24 mouse cellular contexts compared by ENCODE assay signal in genomic region chr10:23115321-23115720, GRCm38 (mm10).
DNase-seq lines count a peak whose midpoint lies in the region; ATAC-seq and TF ChIP-seq lines count a peak whose summit lies in the region.
"Had no signal": no experiment of that assay in that cellular context is flagged by ENCODE, and none has a peak within 500 bp of the region (broad histone marks: within the 10 kb centered on the region; RNA-seq: fewer than 3 reads in every experiment).

No protein-coding gene starts in this region.

- peak; percentile 48 to 75; a peak in 3 of 4 replicates for TF ChIP-seq EP300 in MEL (IDR thresholded peaks at IDR 0.05; ENCODE audit: low read depth in 1 of 2, low read length in 2 of 2)

- TF ChIP-seq CTCF in MEL (IDR thresholded peaks at IDR 0.05 in 2 of 3, conservative IDR thresholded peaks at IDR 0.05 in 1 of 3; ENCODE audit: control insufficient read depth in 1 of 3, insufficient read depth in 1 of 3, low read depth in 2 of 3, low read length in 3 of 3, poor library complexity in 1 of 3, severe bottlenecking in 1 of 3), result peak in 1 of 3 experiments; percentile 31; a peak in 1 of 6 replicates

- H3K27me3 ChIP-seq in liver, embryonic 13.5 days, result no peaks in the 10 kb centered on the region
- no peaks in the 10 kb centered on the region for H3K27me3 ChIP-seq in liver, embryonic 11.5 days (replicated peaks; ENCODE audit: control insufficient read depth, insufficient read depth, low read length)
- H3K27me3 ChIP-seq in MEL (ENCODE audit: control insufficient read depth in 1 of 2, insufficient read depth in 2 of 2, low read length in 2 of 2), result no peaks in the 10 kb centered on the region; a peak in 1 of 4 replicates
- no peaks in the 10 kb centered on the region for H3K27me3 ChIP-seq in kidney, embryonic 14.5 days (ENCODE audit: control insufficient read depth, insufficient read depth, low read length)
- H3K27me3 ChIP-seq: embryonic facial prominence, embryonic 12.5 days; forebrain, embryonic 12.5 days; limb, embryonic 15.5 days; midbrain, embryonic 13.5 days; neural tube, embryonic 12.5 days had no signal

- no peaks in the 10 kb centered on the region for H3K79me2 ChIP-seq in MEL (ENCODE audit: control insufficient read depth, insufficient read depth, low read length, poor library complexity)

- no peak overlapping the region for H3K27ac ChIP-seq in liver, embryonic 13.5 days
- H3K27ac ChIP-seq in liver, embryonic 11.5 days (ENCODE audit: low read depth, low read length), result no peak overlapping the region
- H3K27ac ChIP-seq in MEL (ENCODE audit: control insufficient read depth, low read depth, low read length), result peak overlapping the region; percentile 86
- H3K27ac ChIP-seq in kidney, embryonic 14.5 days (ENCODE audit: low read depth, low read length), result no peak overlapping the region
- H3K27ac ChIP-seq: embryonic facial prominence, embryonic 12.5 days; forebrain, embryonic 12.5 days; hindbrain, embryonic 10.5 days; hindbrain, postnatal 0 days; limb, embryonic 15.5 days; midbrain, embryonic 13.5 days; neural tube, embryonic 12.5 days had no signal

- TF ChIP-seq POLR2A in MEL (IDR thresholded peaks at IDR 0.05; ENCODE audit: control insufficient read depth in 1 of 2, insufficient read depth in 1 of 2, low read depth in 1 of 2, low read length in 2 of 2, poor library complexity in 1 of 2), result peak in 1 of 2 experiments; percentile 36; a peak in 2 of 4 replicates

- WGBS in liver, embryonic 13.5 days (ENCODE audit: insufficient replicate concordance), result 29% methylated on average over 3 of the region's 3 CpGs
- 50% methylated on average over 3 of the region's 3 CpGs for WGBS in liver, embryonic 11.5 days
- WGBS in kidney, embryonic 14.5 days, result 81% methylated on average over 3 of the region's 3 CpGs

- H3K36me3 ChIP-seq in liver, embryonic 13.5 days, result no peaks in the 10 kb centered on the region
- H3K36me3 ChIP-seq in liver, embryonic 11.5 days (ENCODE audit: control insufficient read depth, insufficient read depth, low read length), result no peaks in the 10 kb centered on the region
- no peaks in the 10 kb centered on the region for H3K36me3 ChIP-seq in MEL (ENCODE audit: control insufficient read depth in 1 of 2, insufficient read depth in 2 of 2, low read length in 2 of 2)
- peaks cover 5% of the 10 kb centered on the region; the same call in 1 of the 2 replicates for H3K36me3 ChIP-seq in kidney, embryonic 14.5 days (ENCODE audit: control insufficient read depth, insufficient read depth, low read length)
- H3K36me3 ChIP-seq: embryonic facial prominence, embryonic 12.5 days; forebrain, embryonic 12.5 days; hindbrain, embryonic 10.5 days; limb, embryonic 15.5 days; midbrain, embryonic 13.5 days; neural tube, embryonic 12.5 days had no signal

- peak; percentile 36 for TF ChIP-seq RAD21 in MEL (IDR thresholded peaks at IDR 0.05; ENCODE audit: low read depth, low read length)

- DNase-seq in liver, embryonic 13.5 days, result no peak
- no peak for DNase-seq in liver, embryonic 11.5 days (ENCODE audit: low spot score)
- DNase-seq in MEL (ENCODE audit: low read depth, low spot score) (peak; percentile 85), NIH3T3 (ENCODE audit: low read depth) (peak; percentile 19)
- peak; percentile 24 for DNase-seq in retina, embryonic 14.5 days (ENCODE audit: low spot score)
- DNase-seq: adrenal gland, adult 2 months; cerebellum, adult 2 months; cerebellum, postnatal 25 days; gastrocnemius, postnatal 10 days; heart, adult 11 months; kidney, adult 11 months; left cerebral cortex, postnatal 4 days; lung, postnatal 14 days; thymus, postnatal 36 days had no signal

- no peaks in the 10 kb centered on the region for H3K4me1 ChIP-seq in liver, embryonic 13.5 days (replicated peaks)
- no peaks in the 10 kb centered on the region for H3K4me1 ChIP-seq in liver, embryonic 11.5 days (replicated peaks; ENCODE audit: control insufficient read depth, insufficient read depth, low read length)
- H3K4me1 ChIP-seq in MEL (ENCODE audit: control insufficient read depth in 1 of 2, insufficient read depth in 2 of 2, low read length in 2 of 2), result peaks cover 0 to 2% of the 10 kb centered on the region in 2 experiments; a peak in 3 of 4 replicates
- H3K4me1 ChIP-seq in kidney, embryonic 14.5 days (ENCODE audit: control insufficient read depth, insufficient read depth, low read length), result no peaks in the 10 kb centered on the region
- H3K4me1 ChIP-seq: forebrain, embryonic 12.5 days; hindbrain, embryonic 10.5 days; limb, embryonic 15.5 days; midbrain, embryonic 13.5 days; neural tube, embryonic 12.5 days had no signal

- peak; percentile 60; the same call in 1 of the 2 replicates for ATAC-seq in liver, embryonic 13.5 days (ENCODE audit: low read depth)
- no peak for ATAC-seq in liver, embryonic 11.5 days (replicated peaks; ENCODE audit: low FRiP score)
- no peak for ATAC-seq in granulocyte monocyte progenitor cell, adult 5-6 weeks (replicated peaks; ENCODE audit: poor library complexity, severe bottlenecking)
- no peak for ATAC-seq in kidney, embryonic 14.5 days (ENCODE audit: low FRiP score, low TSS enrichment)
- ATAC-seq: hindbrain, postnatal 0 days; midbrain, embryonic 13.5 days had no signal

- no peak overlapping the region for H3K4me2 ChIP-seq in liver, embryonic 13.5 days
- no peak overlapping the region for H3K4me2 ChIP-seq in liver, embryonic 11.5 days
- no peak overlapping the region for H3K4me2 ChIP-seq in kidney, embryonic 14.5 days (replicated peaks; ENCODE audit: low read depth, low read length)
- H3K4me2 ChIP-seq: embryonic facial prominence, embryonic 12.5 days; forebrain, embryonic 12.5 days; heart, embryonic 11.5 days; limb, embryonic 15.5 days; midbrain, embryonic 13.5 days; neural tube, embryonic 12.5 days had no signal

- no peak overlapping the region for H3K4me3 ChIP-seq in liver, embryonic 13.5 days (replicated peaks)
- H3K4me3 ChIP-seq in liver, embryonic 11.5 days (ENCODE audit: low read depth, low read length), result no peak overlapping the region
- H3K4me3 ChIP-seq in MEL (ENCODE audit: control insufficient read depth in 1 of 2, insufficient read depth in 1 of 2, low read depth in 2 of 2, low read length in 2 of 2), result peak overlapping the region; percentile 47 to 67
- H3K4me3 ChIP-seq in kidney, embryonic 14.5 days (ENCODE audit: low read length), result no peak overlapping the region
- H3K4me3 ChIP-seq: embryonic facial prominence, embryonic 12.5 days; forebrain, embryonic 12.5 days; hindbrain, embryonic 10.5 days; limb, embryonic 15.5 days; midbrain, embryonic 13.5 days; neural tube, embryonic 12.5 days had no signal

- H3K9ac ChIP-seq in liver, embryonic 13.5 days, result no peak overlapping the region
- H3K9ac ChIP-seq in liver, embryonic 11.5 days (ENCODE audit: low read depth, low read length), result no peak overlapping the region
- peak overlapping the region; percentile 71 for H3K9ac ChIP-seq in MEL (ENCODE audit: control insufficient read depth, low read depth, low read length, poor library complexity, severe bottlenecking)
- H3K9ac ChIP-seq in kidney, embryonic 14.5 days (ENCODE audit: low read depth, low read length), result no peak overlapping the region
- H3K9ac ChIP-seq: embryonic facial prominence, embryonic 12.5 days; forebrain, embryonic 12.5 days; limb, embryonic 15.5 days; midbrain, embryonic 13.5 days; neural tube, embryonic 12.5 days had no signal

- no peaks in the 10 kb centered on the region for H3K9me3 ChIP-seq in liver, embryonic 13.5 days (replicated peaks)
- no peaks in the 10 kb centered on the region for H3K9me3 ChIP-seq in liver, embryonic 11.5 days (ENCODE audit: control insufficient read depth, low read length)
- no peaks in the 10 kb centered on the region for H3K9me3 ChIP-seq in MEL (replicated peaks; ENCODE audit: insufficient read depth, low read length)
- H3K9me3 ChIP-seq in kidney, embryonic 14.5 days (ENCODE audit: control insufficient read depth, low read length), result no peaks in the 10 kb centered on the region
- H3K9me3 ChIP-seq: embryonic facial prominence, embryonic 12.5 days; forebrain, embryonic 12.5 days; hindbrain, embryonic 10.5 days; limb, embryonic 15.5 days; midbrain, embryonic 13.5 days; neural tube, embryonic 12.5 days had no signal

TF ChIP-seq in MEL, 35 proteins besides CTCF, POLR2A, EP300 and RAD21 (continues in another document):
- TF ChIP-seq CHD2 (IDR thresholded peaks at IDR 0.05; ENCODE audit: low read length) (no peak), UBTF (IDR thresholded peaks at IDR 0.05; ENCODE audit: borderline replicate concordance, insufficient read depth, low read depth, low read length) (no peak), SMC3 (IDR thresholded peaks at IDR 0.05; ENCODE audit: low read depth, low read length) (peak; percentile 23; the same call in 1 of the 2 replicates), MXI1 (IDR thresholded peaks at IDR 0.05; ENCODE audit: low read depth, low read length) (peak; percentile 82), MEF2A (IDR thresholded peaks at IDR 0.05; ENCODE audit: extremely low read depth, insufficient replicate concordance, low read depth, low read length, poor library complexity, severe bottlenecking) (no peak), ZMIZ1 (IDR thresholded peaks at IDR 0.05; ENCODE audit: low read depth, low read length) (no peak), MAX (IDR thresholded peaks at IDR 0.05; ENCODE audit: low read length) (peak; percentile 78), USF1 (IDR thresholded peaks at IDR 0.05; ENCODE audit: low read depth, low read length) (no peak), HCFC1 (IDR thresholded peaks at IDR 0.05; ENCODE audit: low read depth, low read length) (0 out of 2 replicates have a peak, but pooled peaks have one; percentile 38), MYC (IDR thresholded peaks at IDR 0.05; ENCODE audit: low read depth, low read length) (peak; percentile 87), GATA1 (IDR thresholded peaks at IDR 0.05; ENCODE audit: low read depth, low read length) (peak; percentile 67), ETS1 (IDR thresholded peaks at IDR 0.05; ENCODE audit: low read depth, low read length) (peak; percentile 56; the same call in 1 of the 2 replicates), POLR2AphosphoS5 (IDR thresholded peaks at IDR 0.05; ENCODE audit: borderline replicate concordance, low read depth, low read length) (no peak), NRF1 (IDR thresholded peaks at IDR 0.05; ENCODE audit: insufficient read depth, low read depth, low read length, poor library complexity, severe bottlenecking) (no peak), MYB (IDR thresholded peaks at IDR 0.05; ENCODE audit: low read depth, low read length) (peak; percentile 73), NELFE (IDR thresholded peaks at IDR 0.05; ENCODE audit: low read depth, low read length) (peak; percentile 53), RCOR1 (IDR thresholded peaks at IDR 0.05; ENCODE audit: low read depth, low read length) (no peak), E2F4 (IDR thresholded peaks at IDR 0.05; ENCODE audit: borderline replicate concordance, low read depth, low read length) (no peak), ZNF384 (IDR thresholded peaks at IDR 0.05; ENCODE audit: low read depth, low read length) (0 out of 2 replicates have a peak, but pooled peaks have one; percentile 30), TCF12 (IDR thresholded peaks at IDR 0.05; ENCODE audit: low read depth, low read length) (peak; percentile 51; the same call in 1 of the 2 replicates), SIN3A (IDR thresholded peaks at IDR 0.05; ENCODE audit: low read length) (peak; percentile 55)

Comparison
In these comparisons a context has a peak if more than half of its experiments do, and no peak if none do; other contexts are left out.
1. DNase-seq: peak in MEL (single experiment), NIH3T3 (single experiment) and retina, embryonic 14.5 days (single experiment); none in liver, embryonic 13.5 days (single experiment) and liver, embryonic 11.5 days (single experiment).
2. H3K4me3 ChIP-seq: peak in MEL (2 of 2); none in liver, embryonic 13.5 days (single experiment), liver, embryonic 11.5 days (single experiment) and kidney, embryonic 14.5 days (single experiment).